Mouse (Mus musculus): ENCODE results near the gene Dact1. TPM values are rescaled to one million over a fixed set of nuclear protein-coding genes. Genes with fewer than 3 reads are reported as not detected.

Gene Dact1
- total and polyA plus RNA-seq, 3 experiments = 2.7 to 4.6 (median 3.7) TPM

DNA sequence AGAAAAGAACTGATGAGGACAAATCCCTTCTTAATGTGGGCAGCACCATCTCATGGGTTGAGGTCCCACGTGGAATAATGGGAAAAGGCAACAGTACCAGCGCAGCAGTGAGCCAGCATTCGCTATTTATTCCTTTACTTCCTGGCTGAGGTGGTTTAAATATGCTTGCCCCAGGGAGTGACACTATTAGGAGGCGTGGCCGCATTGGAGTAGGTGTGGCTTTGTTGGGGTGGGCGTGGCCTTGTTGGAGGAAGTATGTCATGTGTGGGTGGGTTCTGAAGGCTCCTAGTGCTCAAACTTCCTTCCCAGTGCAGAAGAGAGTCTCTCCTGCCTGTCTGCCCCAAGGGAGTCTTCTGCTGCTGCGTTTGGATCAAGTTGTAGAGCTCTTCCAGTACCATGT is 51.9 kb downstream of the Dact1 start (continued):
- TF ChIP-seq ZNF384 (IDR thresholded peaks at IDR 0.05; ENCODE audit: low read depth, low read length) = no peak

DNA sequence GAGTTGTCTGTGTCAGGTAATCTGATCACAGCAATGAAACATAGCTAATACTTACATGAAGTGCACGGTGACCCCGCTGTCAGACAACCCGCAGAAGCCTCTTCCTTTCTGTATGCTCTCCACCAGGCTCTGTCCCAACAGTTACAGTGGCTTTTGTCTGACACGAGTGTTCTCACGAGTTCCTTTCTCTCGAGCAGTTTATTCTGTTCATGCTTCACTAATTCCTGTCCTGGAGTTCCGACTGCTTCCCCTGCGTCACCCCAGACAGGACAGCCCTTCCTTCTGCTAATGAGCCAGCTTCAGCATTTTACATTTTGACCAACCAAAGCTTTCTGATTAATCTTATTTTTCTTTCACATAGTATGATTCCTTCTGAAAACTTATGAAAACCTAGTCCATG is 52.7 kb downstream of the Dact1 start:
- dilution Hi-C loops (cut with MboI; ENCODE audit: extremely low pct_ligation_motif_present, extremely low pct_unique_long_range_greater_than_20kb, low sequenced_read_pairs) (no loop called here), in situ Hi-C loops (cut with MboI; ENCODE audit: low pct_ligation_motif_present, low pct_unique_long_range_greater_than_20kb, low sequenced_read_pairs) (no loop called here)
- H3K9me3 ChIP-seq (replicated peaks; ENCODE audit: low read length) = no peaks in the 10 kb centered on the region

DNA sequence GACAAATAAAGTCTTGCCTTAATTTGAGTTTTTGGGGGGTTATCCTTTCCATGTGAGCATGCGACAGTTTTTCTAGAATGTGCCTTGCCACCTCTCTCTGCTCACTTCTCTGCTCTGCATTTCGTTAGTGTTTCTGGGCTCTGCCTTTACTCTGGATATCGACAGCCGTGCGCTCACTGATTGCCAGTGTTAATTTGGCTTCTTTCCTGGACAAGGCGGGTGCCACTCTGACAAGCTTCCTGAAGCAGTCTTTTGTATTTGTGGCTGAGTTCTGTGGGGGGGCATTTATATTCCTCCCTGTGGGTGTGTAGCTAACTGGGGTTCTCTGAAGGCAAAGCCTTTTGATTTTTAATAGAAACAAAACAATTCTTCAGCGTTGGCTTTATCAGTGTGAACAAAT is 54.4 kb downstream of the Dact1 start:
- H3K36me3 ChIP-seq (replicated peaks in 1 of 2; ENCODE audit: control insufficient read depth in 1 of 2, insufficient read depth in 1 of 2, low read length in 1 of 2) = no peaks in the 10 kb centered on the region
- dilution Hi-C loops (cut with MboI; ENCODE audit: extremely low pct_ligation_motif_present, extremely low pct_unique_long_range_greater_than_20kb, low sequenced_read_pairs) (no loop called here), in situ Hi-C loops (cut with MboI; ENCODE audit: low pct_ligation_motif_present, low pct_unique_long_range_greater_than_20kb, low sequenced_read_pairs) (no loop called here)
- no peak for DNase-seq (ENCODE audit: extremely low read depth)
- no peaks in the 10 kb centered on the region for H3K9me3 ChIP-seq (replicated peaks; ENCODE audit: low read length)
- H3K27me3 ChIP-seq (replicated peaks) = no peaks in the 10 kb centered on the region
- no peak overlapping the region for H3K4me2 ChIP-seq (ENCODE audit: insufficient read depth, low read depth, poor library complexity, severe bottlenecking)
- H3K4me1 ChIP-seq (ENCODE audit: control insufficient read depth in 1 of 2, insufficient read depth in 2 of 2) = peaks cover 0 to 8% of the 10 kb centered on the region in 2 experiments; a peak in 2 of 4 replicates
- H3K79me2 ChIP-seq (replicated peaks; ENCODE audit: control insufficient read depth, extremely low read depth, insufficient read depth, poor library complexity, severe bottlenecking) = no peaks in the 10 kb centered on the region
- no peak overlapping the region for H3K4me3 ChIP-seq (replicated peaks in 1 of 3; ENCODE audit: low read depth in 2 of 3, low read length in 2 of 3, poor library complexity in 1 of 3)
- H3K9ac ChIP-seq (ENCODE audit: insufficient read depth, low read depth) = no peak overlapping the region
- no peak overlapping the region for H3K27ac ChIP-seq (ENCODE audit: insufficient read depth, low read depth)
- TF ChIP-seq MAX (IDR thresholded peaks at IDR 0.05; ENCODE audit: low read length) (no peak), USF1 (IDR thresholded peaks at IDR 0.05; ENCODE audit: low read depth, low read length) (no peak), ELF1 (IDR thresholded peaks at IDR 0.05; ENCODE audit: low read depth, low read length) (no peak), GABPA (IDR thresholded peaks at IDR 0.05; ENCODE audit: insufficient replicate concordance, low read depth, low read length) (no peak), ZNF384 (IDR thresholded peaks at IDR 0.05; ENCODE audit: low read depth, low read length) (no peak), USF2 (conservative IDR thresholded peaks at IDR 0.05; ENCODE audit: low read depth, low read length) (no peak), ZKSCAN1 (IDR thresholded peaks at IDR 0.05; ENCODE audit: borderline replicate concordance, low read depth, low read length) (no peak), RCOR1 (conservative IDR thresholded peaks at IDR 0.05; ENCODE audit: low read depth, low read length) (no peak), POLR2A (IDR thresholded peaks at IDR 0.05; ENCODE audit: low read depth, low read length) (no peak), EP300 (IDR thresholded peaks at IDR 0.05; ENCODE audit: low read length) (no peak), SMC3 (IDR thresholded peaks at IDR 0.05; ENCODE audit: low read depth, low read length) (no peak), MAFK (IDR thresholded peaks at IDR 0.05; ENCODE audit: insufficient replicate concordance, low read length) (no peak), MXI1 (IDR thresholded peaks at IDR 0.05; ENCODE audit: low read depth, low read length) (no peak), ZMIZ1 (IDR thresholded peaks at IDR 0.05; ENCODE audit: low read depth, low read length) (no peak), POLR2AphosphoS2 (IDR thresholded peaks at IDR 0.05; ENCODE audit: low read depth, low read length) (no peak), MEF2A (IDR thresholded peaks at IDR 0.05; ENCODE audit: borderline replicate concordance, low read depth, low read length) (no peak)

More for the DNA sequence above, 52.7 kb downstream of the Dact1 start:
- H3K27ac ChIP-seq (ENCODE audit: insufficient read depth, low read depth) = no peak overlapping the region
- no peak overlapping the region for H3K9ac ChIP-seq (ENCODE audit: insufficient read depth, low read depth)
- TF ChIP-seq MAX (IDR thresholded peaks at IDR 0.05; ENCODE audit: low read length) (no peak), HCFC1 (IDR thresholded peaks at IDR 0.05; ENCODE audit: low read depth, low read length) (no peak), JUND (conservative IDR thresholded peaks at IDR 0.05; ENCODE audit: low read depth, low read length) (no peak), ZKSCAN1 (IDR thresholded peaks at IDR 0.05; ENCODE audit: borderline replicate concordance, low read depth, low read length) (no peak), E2F4 (IDR thresholded peaks at IDR 0.05; ENCODE audit: insufficient replicate concordance, low read depth, low read length) (no peak), RCOR1 (conservative IDR thresholded peaks at IDR 0.05; ENCODE audit: low read depth, low read length) (no peak), ETS1 (conservative IDR thresholded peaks at IDR 0.05; ENCODE audit: low read depth, low read length) (no peak), CHD2 (IDR thresholded peaks at IDR 0.05; ENCODE audit: low read length) (no peak), POLR2AphosphoS2 (IDR thresholded peaks at IDR 0.05; ENCODE audit: low read depth, low read length) (no peak), MYC (IDR thresholded peaks at IDR 0.05; ENCODE audit: low read depth, low read length) (no peak), EP300 (IDR thresholded peaks at IDR 0.05; ENCODE audit: low read length) (no peak), USF1 (IDR thresholded peaks at IDR 0.05; ENCODE audit: low read depth, low read length) (no peak), KAT2A (IDR thresholded peaks at IDR 0.05; ENCODE audit: insufficient replicate concordance, low read length) (no peak), ZC3H11A (IDR thresholded peaks at IDR 0.05; ENCODE audit: low read depth, low read length) (no peak), SMC3 (IDR thresholded peaks at IDR 0.05; ENCODE audit: low read depth, low read length) (no peak), ZNF384 (IDR thresholded peaks at IDR 0.05; ENCODE audit: low read depth, low read length) (no peak), POLR2A (IDR thresholded peaks at IDR 0.05; ENCODE audit: low read depth, low read length) (no peak), SIN3A (IDR thresholded peaks at IDR 0.05; ENCODE audit: low read length) (no peak), PAX5 (IDR thresholded peaks at IDR 0.05; ENCODE audit: low read length) (no peak), TCF12 (IDR thresholded peaks at IDR 0.05; ENCODE audit: low read depth, low read length) (no peak)
- no peak overlapping the region for H3K4me3 ChIP-seq (replicated peaks in 1 of 3; ENCODE audit: low read depth in 2 of 3, low read length in 2 of 3, poor library complexity in 1 of 3)
- no peak for DNase-seq (ENCODE audit: extremely low read depth)
- H3K27me3 ChIP-seq (replicated peaks) = no peaks in the 10 kb centered on the region
- no peaks in the 10 kb centered on the region for H3K36me3 ChIP-seq (replicated peaks in 1 of 2; ENCODE audit: control insufficient read depth in 1 of 2, insufficient read depth in 1 of 2, low read length in 1 of 2)
- no peaks in the 10 kb centered on the region for H3K79me2 ChIP-seq (replicated peaks; ENCODE audit: control insufficient read depth, extremely low read depth, insufficient read depth, poor library complexity, severe bottlenecking)
- no peak overlapping the region for H3K4me2 ChIP-seq (ENCODE audit: insufficient read depth, low read depth, poor library complexity, severe bottlenecking)
- peaks cover 0 to 9% of the 10 kb centered on the region in 2 experiments; a peak in 2 of 4 replicates for H3K4me1 ChIP-seq (ENCODE audit: control insufficient read depth in 1 of 2, insufficient read depth in 2 of 2)

Measured in CH12.LX (cell line).